Mouse (Mus musculus) gastrocnemius, adult 8-10 months (tissue): ENCODE data around the gene Rcn3. TPM values are rescaled to one million over a fixed set of nuclear protein-coding genes. Genes with fewer than 3 reads are reported as not detected.
A peak's percentile ranks its signal among the peaks of the same experiment; 100 is the strongest.

Experiments
- DNase-seq, 2 experiments: peaks; one replicate each; pipeline ENCODE4 v3.0.0; 2022; ENCODE audit warnings: low spot score in 2 of 2
- total RNA-seq, 4 experiments: library from RNA; stranded (reverse); gene quantifications; 2 replicates each; pipeline ENCODE4 v1.2.4; 2022

Gene Rcn3
- total RNA-seq, 4 experiments from 2014 or later, result 4.1 to 10.2 (median 7.5) TPM

GRCm38 (mm10) chr7:45073949-45074348 lies 18.1 kb downstream of the Rcn3 start:
- no peak for DNase-seq

GRCm38 (mm10) chr7:45073171-45073707 lies 18.8 kb downstream of the Rcn3 start:
- DNase-seq, result no peak

- no peak for DNase-seq
Observed at GRCm38 (mm10) chr7:45072230-45072629, 19.8 kb downstream of the Rcn3 start.

GRCm38 (mm10) chr7:45069671-45070070 lies 22.4 kb downstream of the Rcn3 start:
- no peak for DNase-seq

- peak in 1 of 2 experiments; percentile 36 for DNase-seq
Observed at GRCm38 (mm10) chr7:45068000-45068318, 24.1 kb downstream of the Rcn3 start.

GRCm38 (mm10) chr7:45067190-45067999 lies 24.6 kb downstream of the Rcn3 start:
- no peak for DNase-seq

- DNase-seq, result peak; percentile 92 to 93
Observed at GRCm38 (mm10) chr7:45062239-45062835, 29.7 kb downstream of the Rcn3 start, which contains the start of the genes Nosip and Prrg2. Gene Nosip, plus strand, starts transcription at chr7:45062429. Gene Prrg2, minus strand, starts transcription at chr7:45062677.

GRCm38 (mm10) chr7:45061532-45062075 lies 30.4 kb downstream of the Rcn3 start:
- no peak for DNase-seq

GRCm38 (mm10) chr7:45060632-45061122 lies 31.3 kb downstream of the Rcn3 start:
- DNase-seq, result no peak

- no peak for DNase-seq
Observed at GRCm38 (mm10) chr7:45058607-45059571, 33.1 kb downstream of the Rcn3 start.

- DNase-seq, result no peak
Observed at GRCm38 (mm10) chr7:45056972-45057348, 35.1 kb downstream of the Rcn3 start.

- no peak for DNase-seq
Observed at GRCm38 (mm10) chr7:45056329-45056971, 35.6 kb downstream of the Rcn3 start.

GRCm38 (mm10) chr7:45053931-45054510 lies 38.0 kb downstream of the Rcn3 start:
- DNase-seq, result peak; percentile 92 to 96

GRCm38 (mm10) chr7:45053117-45053930 lies 38.7 kb downstream of the Rcn3 start:
- DNase-seq, result peak; percentile 66 to 74

GRCm38 (mm10) chr7:45052862-45053116 lies 39.2 kb downstream of the Rcn3 start, which contains the start of gene Prr12:
Gene Prr12, minus strand, starts transcription at chr7:45052881.
- no peak for DNase-seq

- no peak for DNase-seq
Observed at GRCm38 (mm10) chr7:45052181-45052861, 39.7 kb downstream of the Rcn3 start.

GRCm38 (mm10) chr7:45051601-45051974 lies 40.4 kb downstream of the Rcn3 start:
- no peak for DNase-seq

GRCm38 (mm10) chr7:45050945-45051600 lies 40.9 kb downstream of the Rcn3 start:
- peak; percentile 43 to 60 for DNase-seq
